Mouse (Mus musculus) E14TG2a.4 (cell line): Measurements from ENCODE around the gene Epn2.

Experiments used
- CTCF ChIP-seq: conservative IDR thresholded peaks from 2 replicates; pipeline ENCODE4 v1.5.1; 2014; ENCODE audit warnings: low read length
- POU5F1 ChIP-seq: IDR thresholded peaks from 2 replicates; pipeline ENCODE4 v1.6.1; 2014; ENCODE audit warnings: low read length, borderline replicate concordance

DNA sequence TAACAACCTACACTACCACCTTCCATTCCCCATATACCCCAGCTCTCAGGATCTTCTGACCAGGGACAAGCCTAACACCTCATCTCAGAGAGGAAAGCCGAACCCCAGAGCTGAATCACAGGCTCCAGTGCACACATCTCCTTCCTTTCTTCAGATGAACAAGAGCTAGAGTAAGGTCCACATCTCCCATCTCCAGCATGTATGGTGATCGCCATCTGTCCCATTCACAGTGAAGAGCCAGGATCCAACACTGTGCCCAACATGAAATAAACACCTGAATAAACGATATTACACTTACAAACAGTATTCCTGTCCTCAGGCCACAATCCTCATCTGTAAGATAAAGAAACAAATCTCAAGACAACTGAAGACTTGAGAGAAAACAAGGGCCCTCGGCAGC lies 31.8 kb downstream of the Epn2 start:
- TF ChIP-seq CTCF, result no peak
- TF ChIP-seq POU5F1, result no peak
